Mouse (Mus musculus) E14TG2a.4 (cell line): ENCODE measurements around the gene A530016L24Rik.

Experiments
- CTCF ChIP-seq: conservative IDR thresholded peaks from 2 replicates; pipeline ENCODE4 v1.5.1; 2014; ENCODE audit warnings: low read length
- NANOG ChIP-seq: IDR thresholded peaks from 2 replicates; pipeline ENCODE4 v1.6.1; 2014; ENCODE audit warnings: borderline replicate concordance, low read length, mixed read lengths
- POU5F1 ChIP-seq: IDR thresholded peaks from 2 replicates; pipeline ENCODE4 v1.6.1; 2014; ENCODE audit warnings: low read length, borderline replicate concordance

DNA sequence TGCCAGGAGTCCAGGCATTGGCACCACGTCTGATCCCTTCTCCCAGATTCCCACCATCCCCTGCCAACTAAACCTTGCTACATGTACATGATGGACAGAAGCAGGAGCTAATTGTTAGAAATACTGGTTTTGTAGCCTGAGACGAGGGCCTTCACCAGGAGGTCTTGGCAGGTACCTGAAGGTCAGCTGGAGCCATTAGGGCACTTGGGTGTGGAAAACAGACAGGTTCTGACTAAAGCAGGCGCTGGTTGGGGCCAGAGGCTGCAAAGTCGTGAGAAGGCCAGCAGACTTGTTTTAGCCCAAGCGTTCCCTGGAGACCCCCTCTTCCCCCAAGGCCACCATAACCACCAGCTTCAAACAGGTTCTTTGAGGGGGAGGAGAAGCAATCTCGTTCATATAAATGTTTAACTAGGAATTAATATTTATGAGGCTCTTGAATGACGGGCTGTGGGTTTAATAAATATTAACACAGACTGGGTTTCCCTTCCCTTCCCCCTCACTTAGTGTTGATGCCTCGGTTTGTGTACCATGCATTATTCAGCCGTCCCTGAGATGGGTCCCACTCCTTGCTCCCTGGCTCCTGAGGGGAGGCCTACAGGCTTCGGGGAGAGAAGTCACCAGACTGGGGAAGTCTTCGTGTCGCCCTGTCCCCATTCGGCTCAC lies 53.1 kb downstream of the A530016L24Rik start:
- TF ChIP-seq CTCF (no peak), NANOG (no peak), POU5F1 (no peak)
